Mouse (Mus musculus): ENCODE data around the gene A930033H14Rik. TPM values are rescaled to one million over a fixed set of nuclear protein-coding genes. Genes with fewer than 3 reads are reported as not detected.

Gene A930033H14Rik
- polyA plus RNA-seq, 1 experiment, result 0.81 TPM

GRCm38 (mm10) chr10:69163216-69163615, 49.7 kb downstream of the A930033H14Rik start:
- no peak overlapping the region for H3K4me3 ChIP-seq (ENCODE audit: insufficient read depth, low read length)
- TF ChIP-seq CTCF (IDR thresholded peaks at IDR 0.05; ENCODE audit: borderline replicate concordance, insufficient read depth, low read length) (no peak), POLR2A (IDR thresholded peaks at IDR 0.05; ENCODE audit: low read depth, low read length) (no peak)
- H3K4me1 ChIP-seq (ENCODE audit: control insufficient read depth, insufficient read depth, low read length), result no peaks in the 10 kb centered on the region
- no peak overlapping the region for H3K27ac ChIP-seq (ENCODE audit: insufficient read depth, low read length)

- Histone ChIP-seq H3K4me3 (ENCODE audit: insufficient read depth, low read length) (no peak overlapping the region), H3K27ac (ENCODE audit: insufficient read depth, low read length) (no peak overlapping the region), H3K4me1 (ENCODE audit: control insufficient read depth, insufficient read depth, low read length) (peaks cover under 1% of the 10 kb centered on the region; the same call in 1 of the 2 replicates)
- TF ChIP-seq CTCF (IDR thresholded peaks at IDR 0.05; ENCODE audit: borderline replicate concordance, insufficient read depth, low read length), result no peak
- TF ChIP-seq POLR2A (IDR thresholded peaks at IDR 0.05; ENCODE audit: low read depth, low read length), result no peak
Measured at GRCm38 (mm10) chr10:69162577-69162976, 50.3 kb downstream of the A930033H14Rik start.

DNA sequence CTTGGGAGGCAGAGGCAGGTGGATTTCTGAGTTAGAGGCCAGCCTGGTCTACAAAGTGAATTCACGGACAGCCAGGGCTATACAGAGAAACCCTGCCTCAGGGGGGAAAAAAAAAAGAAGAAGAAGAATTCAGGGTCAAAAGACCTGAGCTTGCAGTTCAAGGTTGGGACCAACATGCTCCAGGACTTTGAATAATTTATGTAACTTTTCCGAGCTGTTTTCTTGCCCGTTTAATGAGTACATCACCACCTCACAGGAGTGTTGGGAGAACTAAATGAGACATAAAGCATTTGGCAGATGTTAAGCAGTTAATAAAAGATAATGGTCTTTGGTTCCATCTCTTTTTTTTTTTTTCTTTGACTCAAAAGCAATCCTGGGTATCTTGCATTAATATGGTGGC, 51.4 kb downstream of the A930033H14Rik start:
- no peak for TF ChIP-seq POLR2A (IDR thresholded peaks at IDR 0.05; ENCODE audit: low read depth, low read length)

DNA sequence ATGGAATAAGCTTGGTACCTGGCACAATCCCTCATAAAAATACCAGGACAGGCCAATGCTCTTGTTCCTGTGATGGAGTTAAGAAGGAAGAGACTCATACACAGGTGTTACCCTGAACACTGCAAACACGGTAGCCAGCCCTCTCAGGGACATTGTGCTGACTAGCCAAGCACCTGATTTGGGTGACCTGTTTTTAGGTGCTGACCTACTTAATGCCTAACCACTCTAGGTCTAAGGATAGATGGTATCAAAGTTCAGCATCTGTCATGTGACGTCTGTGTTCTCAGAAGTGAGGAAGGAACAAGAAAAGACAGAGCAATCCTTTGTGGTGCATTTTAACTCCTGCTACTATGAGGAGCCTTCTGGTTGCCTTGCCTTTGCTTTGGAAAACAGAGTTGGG, 52.0 kb downstream of the A930033H14Rik start:
- Histone ChIP-seq H3K27ac (ENCODE audit: insufficient read depth, low read length) (no peak overlapping the region), H3K4me3 (ENCODE audit: insufficient read depth, low read length) (no peak overlapping the region)
- TF ChIP-seq CTCF (IDR thresholded peaks at IDR 0.05; ENCODE audit: borderline replicate concordance, insufficient read depth, low read length) (no peak), POLR2A (IDR thresholded peaks at IDR 0.05; ENCODE audit: low read depth, low read length) (no peak)

More for the DNA sequence above, 51.4 kb downstream of the A930033H14Rik start:
- Histone ChIP-seq H3K4me3 (ENCODE audit: insufficient read depth, low read length) (no peak overlapping the region), H3K4me1 (ENCODE audit: control insufficient read depth, insufficient read depth, low read length) (peaks cover 4% of the 10 kb centered on the region; the same call in 1 of the 2 replicates), H3K27ac (ENCODE audit: insufficient read depth, low read length) (no peak overlapping the region)

More for the DNA sequence above, 52.0 kb downstream of the A930033H14Rik start:
- peaks cover 4% of the 10 kb centered on the region; the same call in 1 of the 2 replicates for H3K4me1 ChIP-seq (ENCODE audit: control insufficient read depth, insufficient read depth, low read length)

Other genes with a start within 250 kb of the A930033H14Rik start
- gene Rhobtb1, start 61.7 kb downstream of the A930033H14Rik start, polyA plus RNA-seq (2011; ENCODE audit: insufficient read length, low read depth, missing spikeins), result 5.7 and 8.9 TPM in 2 replicates
- 160 and 200 TPM in 2 replicates for gene Cdk1, start 139.8 kb upstream of the A930033H14Rik start, polyA plus RNA-seq (2011; ENCODE audit: insufficient read length, low read depth, missing spikeins)
- gene Ank3, start 185.7 kb upstream of the A930033H14Rik start, polyA plus RNA-seq (2011; ENCODE audit: insufficient read length, low read depth, missing spikeins), result 21.6 and 25.7 TPM in 2 replicates

Data from embryonic fibroblast, embryonic 13.5 days (primary cell).